Mouse (Mus musculus) limb, embryonic 10.5 days (tissue): ENCODE results near the gene Nrg4. TPM values are rescaled to one million over a fixed set of nuclear protein-coding genes. Genes with fewer than 3 reads are reported as not detected.

Source experiments
- DNase-seq: peaks from one replicate; pipeline ENCODE4 v3.0.0-alpha.2; 2017; ENCODE audit warnings: low spot score
- H3K27ac ChIP-seq: fragments of 300-500 bp; sonication (generic); 2 replicates; pipeline ENCODE4 v1.5.1; 2016; ENCODE audit warnings: mild to moderate bottlenecking
- H3K27me3 ChIP-seq: fragments of 300-500 bp; sonication (generic); 2 replicates; pipeline ENCODE4 v1.6.1; 2016; ENCODE audit warnings: low read depth, mild to moderate bottlenecking; ENCODE audit not compliant: poor library complexity, severe bottlenecking
- H3K36me3 ChIP-seq: fragments of 300-500 bp; sonication (generic); 2 replicates; pipeline ENCODE4 v1.6.1; 2016; ENCODE audit warnings: mild to moderate bottlenecking, moderate library complexity
- H3K4me1 ChIP-seq: fragments of 300-500 bp; sonication (generic); 2 replicates; pipeline ENCODE4 v1.6.1; 2016
- H3K4me3 ChIP-seq: fragments of 300-500 bp; sonication (generic); 2 replicates; pipeline ENCODE4 v1.5.1; 2016; ENCODE audit warnings: mild to moderate bottlenecking, moderate library complexity
- H3K9me3 ChIP-seq: fragments of 300-500 bp; sonication (generic); replicated peaks from 2 replicates; pipeline ENCODE4 v1.6.1; 2016; ENCODE audit warnings: mild to moderate bottlenecking
- WGBS: fragments of 180-500 bp; shearing (Covaris S2); methylation state at CpG from one replicate; pipeline ENCODE4 v1.1.7; 2016; 5-methylcytosine and 5-hydroxymethylcytosine counted together
- polyA plus RNA-seq: library from polyadenylated mRNA; unstranded; fragments of >200 nt; fragmentation: Nextera tagmentation; extraction: Ambion mirVana; gene quantifications from 2 replicates; pipeline ENCODE4 v1.2.1, GENCODE M21; 2016

The Nrg4 gene
- polyA plus RNA-seq, 1 experiment from 2014 or later: 1.4 TPM

DNA sequence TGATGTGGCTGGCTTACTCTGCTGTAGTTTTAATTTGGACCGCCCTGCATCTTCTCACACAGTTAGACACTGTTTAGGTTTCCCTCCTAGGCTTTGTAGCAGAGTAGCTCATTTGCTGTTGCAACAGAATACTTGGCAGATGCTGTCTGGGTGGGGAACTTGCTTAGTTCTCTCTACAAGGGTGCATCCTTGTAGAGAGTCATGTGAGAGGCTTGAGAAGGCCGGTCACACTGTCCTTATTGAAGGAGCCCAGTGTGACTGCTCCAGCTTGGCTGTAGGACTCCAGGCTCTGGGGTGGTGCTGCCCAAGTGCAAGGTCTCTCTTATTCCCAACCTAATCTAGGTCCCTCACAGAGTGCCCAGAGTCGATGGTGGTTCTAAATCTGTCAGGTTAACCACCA lies 109.3 kb downstream of the Nrg4 start:
- no peak overlapping the region for H3K27ac ChIP-seq
- peaks cover 96% of the 10 kb centered on the region for H3K36me3 ChIP-seq
- no peaks in the 10 kb centered on the region for H3K27me3 ChIP-seq
- no peaks in the 10 kb centered on the region for H3K9me3 ChIP-seq
- no peak overlapping the region for H3K4me3 ChIP-seq
- no peaks in the 10 kb centered on the region for H3K4me1 ChIP-seq
- WGBS: 96% methylated on average over 3 of the region's 3 CpGs
- DNase-seq: no peak

DNA sequence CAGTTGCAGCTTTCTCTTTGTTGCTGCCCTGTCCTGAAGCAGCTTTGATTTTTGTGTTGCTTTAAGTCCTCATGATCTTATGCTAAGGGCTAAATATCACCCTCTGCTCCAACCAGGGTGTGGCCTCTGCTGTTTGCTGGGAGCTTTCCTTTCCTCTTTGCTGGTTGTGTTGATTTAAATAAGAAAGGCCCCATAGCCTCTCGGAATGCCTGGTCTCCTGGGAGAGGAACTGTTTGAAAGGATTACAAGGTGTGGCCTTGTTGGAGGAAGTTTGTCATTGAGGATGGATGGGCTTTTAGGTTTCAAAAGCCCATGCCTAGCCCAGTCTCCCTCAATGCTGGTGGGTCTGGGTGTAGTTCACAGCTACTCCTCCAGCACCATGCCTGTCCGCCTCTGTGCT lies 110.6 kb downstream of the Nrg4 start:
- 91% methylated on average over 2 of the region's 2 CpGs for WGBS
- Histone ChIP-seq H3K4me1 (peaks cover 5% of the 10 kb centered on the region; the same call in 1 of the 2 replicates), H3K27me3 (no peaks in the 10 kb centered on the region), H3K27ac (no peak overlapping the region), H3K9me3 (no peaks in the 10 kb centered on the region), H3K36me3 (peaks cover 92% of the 10 kb centered on the region), H3K4me3 (no peak overlapping the region)
- DNase-seq: no peak

DNA sequence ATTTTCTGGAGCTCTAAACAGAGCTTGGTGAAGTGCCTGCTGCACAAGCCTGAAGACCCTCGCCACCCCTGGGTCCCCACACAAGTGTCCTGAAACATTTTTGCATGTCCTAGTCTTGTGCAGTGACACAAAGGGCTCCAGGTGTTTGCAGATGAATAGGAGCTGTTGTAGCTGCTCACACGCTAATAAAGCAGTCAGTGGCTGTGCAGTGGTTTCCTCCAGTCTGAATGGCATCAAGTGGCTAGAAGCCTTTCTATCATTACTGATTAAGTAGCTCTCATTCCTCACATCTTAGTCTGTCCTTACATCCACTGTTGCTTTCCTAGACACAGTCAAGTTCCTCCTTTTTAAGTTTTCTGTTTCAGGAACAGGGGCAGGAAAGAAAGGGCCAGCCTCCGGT lies 111.0 kb downstream of the Nrg4 start:
- DNase-seq: no peak
- peaks cover 90% of the 10 kb centered on the region for H3K36me3 ChIP-seq
- H3K9me3 ChIP-seq: no peaks in the 10 kb centered on the region
- H3K4me1 ChIP-seq: peaks cover 6% of the 10 kb centered on the region; the same call in 1 of the 2 replicates
- H3K27me3 ChIP-seq: no peaks in the 10 kb centered on the region
- H3K27ac ChIP-seq: no peak overlapping the region
- H3K4me3 ChIP-seq: no peak overlapping the region
- WGBS: 92% methylated on average over 3 of the region's 3 CpGs

DNA sequence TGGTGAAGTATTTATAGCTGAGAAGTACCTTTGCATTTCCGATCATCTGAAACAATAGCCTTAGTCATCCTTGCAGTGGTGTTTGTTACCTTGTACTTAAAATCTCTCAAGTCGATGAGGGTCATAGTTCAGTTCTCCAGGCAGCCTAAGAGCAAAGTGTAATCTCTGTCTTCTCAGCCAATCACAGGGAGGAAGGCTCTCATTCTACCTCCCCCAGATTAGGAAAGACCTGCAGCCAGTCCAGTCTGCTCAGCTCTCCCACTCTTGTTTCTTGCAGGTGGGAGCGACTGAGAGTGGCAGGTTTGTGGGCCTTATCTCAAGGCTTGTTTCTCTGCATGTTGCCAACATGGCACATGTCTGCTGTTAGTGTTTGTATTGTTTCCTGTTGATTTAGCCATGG lies 111.6 kb downstream of the Nrg4 start:
- Histone ChIP-seq H3K27ac (no peak overlapping the region), H3K27me3 (no peaks in the 10 kb centered on the region), H3K4me3 (no peak overlapping the region), H3K4me1 (peaks cover 10% of the 10 kb centered on the region), H3K9me3 (no peaks in the 10 kb centered on the region), H3K36me3 (peaks cover 84% of the 10 kb centered on the region)
- WGBS: 93% methylated on average over 3 of the region's 3 CpGs
- DNase-seq: no peak

DNA sequence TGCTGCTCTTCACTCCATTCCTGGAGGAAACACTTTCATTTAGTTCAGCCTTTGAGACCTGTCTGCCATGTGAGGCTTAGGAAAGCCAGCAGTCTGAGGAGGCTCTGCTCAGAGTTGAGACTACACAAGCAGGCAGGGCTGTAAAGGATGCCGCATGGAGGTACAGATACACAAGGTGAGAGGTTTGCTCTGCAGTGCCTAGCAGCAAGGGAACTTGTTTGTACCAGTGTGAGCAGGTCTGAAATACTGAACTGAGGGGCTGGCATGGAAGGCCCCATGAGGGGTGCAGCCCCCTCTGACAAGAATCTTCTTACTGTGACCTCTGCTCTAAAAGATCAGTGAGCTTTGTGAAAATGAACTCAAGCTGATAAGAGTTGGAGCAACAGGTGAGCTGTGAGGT lies 113.2 kb downstream of the Nrg4 start:
- H3K27me3 ChIP-seq: no peaks in the 10 kb centered on the region
- 93% methylated on average over 1 of the region's 1 CpGs for WGBS
- peaks cover 23% of the 10 kb centered on the region for H3K4me1 ChIP-seq
- H3K36me3 ChIP-seq: peaks cover 67% of the 10 kb centered on the region
- no peak overlapping the region for H3K4me3 ChIP-seq
- H3K27ac ChIP-seq: no peak overlapping the region
- DNase-seq: no peak
- H3K9me3 ChIP-seq: no peaks in the 10 kb centered on the region

DNA sequence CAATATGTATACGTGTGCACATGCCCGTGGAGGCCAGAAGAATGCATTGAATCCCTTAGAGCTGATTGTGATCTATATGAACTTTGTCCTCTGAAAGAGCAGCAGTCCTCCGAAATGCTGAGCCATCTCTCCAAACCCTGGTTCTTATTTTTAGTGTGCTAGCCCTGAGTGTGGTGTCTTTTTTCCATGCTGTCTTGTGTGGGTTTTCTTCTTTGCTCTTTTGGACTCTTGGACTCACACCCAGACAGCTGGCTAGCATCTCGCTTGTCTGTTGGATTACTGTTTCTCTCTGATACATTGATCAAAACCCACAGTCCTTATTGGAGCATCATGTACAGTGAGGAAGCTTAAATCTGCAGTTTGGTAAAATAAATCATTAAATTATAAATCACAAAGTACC lies 115.0 kb downstream of the Nrg4 start:
- H3K4me1 ChIP-seq: peaks cover 29% of the 10 kb centered on the region
- no peaks in the 10 kb centered on the region for H3K9me3 ChIP-seq
- 96% methylated on average over 4 of the region's 4 CpGs for WGBS
- no peak overlapping the region for H3K27ac ChIP-seq
- H3K36me3 ChIP-seq: peaks cover 49% of the 10 kb centered on the region
- H3K4me3 ChIP-seq: no peak overlapping the region
- no peaks in the 10 kb centered on the region for H3K27me3 ChIP-seq
- DNase-seq: no peak

DNA sequence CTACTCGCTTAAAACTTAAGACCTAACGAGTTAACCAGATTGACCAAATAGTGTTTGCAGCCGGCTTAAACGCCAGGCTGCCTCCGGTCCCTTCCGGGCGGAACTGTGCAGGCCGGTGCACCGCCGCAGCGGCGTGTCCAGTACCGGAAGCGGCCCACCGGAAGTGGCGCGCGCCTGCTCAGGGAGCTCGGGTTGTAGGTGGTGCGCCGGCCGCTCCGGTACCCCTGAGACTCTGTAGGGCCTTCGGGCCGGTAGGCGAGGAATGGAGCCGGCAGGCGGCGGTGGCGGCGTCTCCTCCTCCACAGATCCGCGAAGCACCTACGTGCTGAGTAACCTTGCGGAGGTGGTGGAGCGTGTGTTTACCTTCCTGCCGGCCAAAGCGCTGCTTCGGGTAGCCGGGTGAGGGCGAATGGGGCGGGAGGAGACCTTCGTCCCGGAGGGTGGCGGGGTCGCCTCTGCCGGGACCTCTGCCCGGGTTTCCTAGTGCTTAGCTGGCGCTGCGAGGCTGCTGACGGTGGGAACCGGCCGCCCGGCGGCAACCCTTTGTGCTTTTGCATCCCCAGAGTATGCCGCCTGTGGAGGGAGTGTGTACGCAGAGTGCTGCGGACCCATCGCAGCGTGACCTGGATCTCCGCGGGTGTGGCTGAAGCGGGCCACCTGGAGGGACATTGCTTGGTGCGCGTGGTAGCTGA lies 117.7 kb downstream of the Nrg4 start, which contains the start of gene Fbxo22:
TSS of gene Fbxo22 (plus strand) at position 136 of the 692 bp plus-strand sequence.
- Histone ChIP-seq H3K27me3 (no peaks in the 10 kb centered on the region), H3K4me1 (peaks cover 29% of the 10 kb centered on the region), H3K27ac (peak within 1 kb of the TSS; percentile 95), H3K9me3 (no peaks in the 10 kb centered on the region), H3K36me3 (peaks cover 38% of the 10 kb centered on the region), H3K4me3 (peak within 1 kb of the TSS; percentile 91)
- peak; percentile 96 for DNase-seq
- under 1% methylated on average over 65 of the region's 65 CpGs for WGBS

DNA sequence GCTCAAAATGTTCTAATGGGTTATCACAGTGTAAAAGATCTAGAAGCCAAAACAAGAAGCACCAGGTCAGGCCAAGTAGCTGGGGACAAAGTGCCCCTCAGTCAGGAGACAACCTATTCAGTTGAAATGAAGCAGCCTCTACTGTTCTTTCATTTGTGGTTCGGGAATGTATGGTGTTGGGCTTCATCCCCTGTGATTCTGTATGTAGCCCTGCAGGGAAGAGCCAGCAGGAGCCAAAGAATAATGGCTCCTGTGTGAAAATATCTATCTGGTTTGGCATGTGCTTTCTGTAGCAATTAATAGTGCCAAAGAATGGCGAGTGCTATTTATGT lies 118.2 kb downstream of the Nrg4 start:
- DNase-seq: no peak
- Histone ChIP-seq H3K4me1 (peaks cover 29% of the 10 kb centered on the region), H3K4me3 (peak overlapping the region; percentile 91), H3K9me3 (no peaks in the 10 kb centered on the region), H3K27me3 (no peaks in the 10 kb centered on the region), H3K36me3 (peaks cover 34% of the 10 kb centered on the region), H3K27ac (peak overlapping the region; percentile 95)
- WGBS: 4% methylated on average over 2 of the region's 2 CpGs

DNA sequence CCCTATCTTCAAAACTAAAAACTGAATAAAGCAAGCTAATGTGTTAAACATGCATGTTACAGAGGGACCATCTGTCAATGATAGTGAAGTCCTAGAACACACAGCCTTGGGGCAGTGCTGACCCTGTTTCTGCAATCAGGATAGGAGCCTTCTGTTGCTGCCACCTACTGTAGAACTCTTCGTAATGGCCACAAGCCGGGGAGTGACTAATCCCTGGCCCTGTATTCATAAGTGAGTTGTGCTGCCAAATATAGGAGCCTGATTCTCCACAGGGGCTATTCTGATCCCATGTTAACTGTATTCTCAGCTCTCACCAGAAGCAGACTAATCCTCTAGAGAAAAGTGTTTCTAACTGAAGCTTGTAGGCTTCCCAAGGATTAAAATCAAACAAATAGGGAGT lies 127.3 kb downstream of the Nrg4 start:
- H3K4me1 ChIP-seq: no peaks in the 10 kb centered on the region
- no peak overlapping the region for H3K27ac ChIP-seq
- no peak overlapping the region for H3K4me3 ChIP-seq
- H3K36me3 ChIP-seq: peaks cover 45% of the 10 kb centered on the region
- no peaks in the 10 kb centered on the region for H3K9me3 ChIP-seq
- no peaks in the 10 kb centered on the region for H3K27me3 ChIP-seq
- DNase-seq: no peak
- 93% methylated on average over 2 of the region's 2 CpGs for WGBS

DNA sequence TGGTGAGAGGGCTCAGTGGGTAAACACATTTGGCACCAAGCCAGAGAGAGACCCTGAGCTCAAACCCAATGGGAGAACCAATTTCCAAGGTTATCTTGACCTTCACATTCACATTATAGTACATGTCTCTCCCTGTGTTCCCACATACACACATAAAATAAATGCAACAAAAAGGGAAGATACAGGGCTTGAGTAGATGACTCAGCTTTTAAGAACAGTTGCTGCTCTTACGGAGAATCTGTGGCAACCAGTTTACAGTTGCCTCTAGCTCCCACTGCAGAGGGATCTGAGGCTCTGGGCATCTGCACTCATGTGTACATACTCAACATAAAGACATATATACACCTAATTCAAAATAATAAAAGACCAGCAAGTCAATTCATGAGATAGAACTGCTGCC lies 128.4 kb downstream of the Nrg4 start:
- no peak for DNase-seq
- peaks cover 45% of the 10 kb centered on the region for H3K36me3 ChIP-seq
- 95% methylated on average over 1 of the region's 1 CpGs for WGBS

DNA sequence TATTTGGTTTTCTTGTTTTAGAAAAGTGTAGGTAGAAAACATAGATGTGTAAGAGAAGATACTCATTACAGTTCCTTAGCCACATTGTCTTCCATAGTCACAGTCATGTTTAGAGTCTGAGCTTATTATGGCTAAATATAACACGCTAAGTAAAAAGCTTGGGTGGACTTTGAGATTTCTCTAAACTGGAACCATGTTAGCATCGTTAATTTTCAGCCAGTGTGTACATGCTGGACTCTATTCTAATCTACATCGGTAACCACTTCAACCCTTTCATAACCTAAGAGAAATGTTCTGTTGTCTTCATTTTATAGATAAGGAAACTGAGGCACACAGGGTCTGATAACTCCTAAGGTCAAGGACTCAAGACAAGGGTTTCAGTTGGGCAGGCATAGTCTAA lies 130.8 kb downstream of the Nrg4 start:
- whole genome bisulfite sequencing: 95% methylated on average over 3 of the region's 3 CpGs
- Histone ChIP-seq H3K4me3 (no peak overlapping the region), H3K4me1 (no peaks in the 10 kb centered on the region), H3K27ac (no peak overlapping the region), H3K27me3 (no peaks in the 10 kb centered on the region), H3K36me3 (peaks cover 45% of the 10 kb centered on the region), H3K9me3 (no peaks in the 10 kb centered on the region)
- DNase-seq: no peak

More for the DNA sequence above, 128.4 kb downstream of the Nrg4 start:
- Histone ChIP-seq H3K27ac (no peak overlapping the region), H3K9me3 (no peaks in the 10 kb centered on the region), H3K4me3 (no peak overlapping the region), H3K27me3 (no peaks in the 10 kb centered on the region), H3K4me1 (no peaks in the 10 kb centered on the region)

DNA sequence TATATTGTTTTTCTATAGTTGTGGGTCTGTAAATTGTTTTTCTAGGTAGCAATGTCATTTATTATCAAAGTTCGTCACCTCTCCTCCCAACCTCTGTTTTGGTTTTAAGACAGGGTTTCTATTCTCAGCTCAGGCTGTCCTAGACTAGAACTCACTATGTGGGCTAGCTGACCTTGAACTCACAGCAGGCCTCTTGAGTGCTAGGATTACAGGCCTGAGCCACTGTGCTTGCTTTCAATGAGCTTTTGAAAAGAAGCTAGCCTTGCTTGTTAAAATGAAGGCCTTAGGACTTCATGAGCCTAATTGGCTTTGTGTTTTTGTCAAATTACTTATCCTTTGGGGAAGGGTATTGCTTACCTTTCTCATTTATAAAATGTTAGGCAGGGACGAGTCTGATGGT lies 152.4 kb downstream of the Nrg4 start:
- H3K4me1 ChIP-seq: no peaks in the 10 kb centered on the region
- no peak overlapping the region for H3K4me3 ChIP-seq
- no peaks in the 10 kb centered on the region for H3K27me3 ChIP-seq
- H3K36me3 ChIP-seq: peaks cover 26% of the 10 kb centered on the region
- 89% methylated on average over 2 of the region's 2 CpGs for WGBS
- no peak for DNase-seq
- H3K9me3 ChIP-seq: no peaks in the 10 kb centered on the region
- H3K27ac ChIP-seq: no peak overlapping the region

DNA sequence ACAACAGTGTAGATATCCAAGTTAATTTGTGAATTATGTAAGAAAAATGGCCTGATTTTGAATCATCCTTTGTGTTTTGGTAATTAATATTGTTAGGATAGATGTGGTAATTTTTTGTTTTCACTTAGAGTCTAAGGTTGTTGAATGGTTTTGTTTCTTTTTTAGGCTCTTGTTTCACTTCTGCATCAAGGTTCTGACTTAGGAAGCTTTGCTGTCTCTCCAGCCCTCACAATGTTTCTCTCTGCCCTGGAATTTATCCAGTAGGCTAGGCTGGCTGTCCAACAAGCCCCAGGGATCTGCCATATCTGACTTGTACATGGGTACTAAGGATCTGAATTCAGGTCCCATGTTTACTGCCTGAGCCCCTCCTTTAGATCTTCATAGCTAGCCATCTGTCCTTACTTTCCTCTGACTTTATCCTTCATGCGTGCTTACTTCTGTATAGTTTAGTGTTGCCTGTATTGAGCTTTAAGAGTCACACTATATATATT lies 154.4 kb downstream of the Nrg4 start:
- Histone ChIP-seq H3K4me3 (no peak overlapping the region), H3K27ac (no peak overlapping the region), H3K9me3 (no peaks in the 10 kb centered on the region), H3K27me3 (no peaks in the 10 kb centered on the region), H3K36me3 (peaks cover 36% of the 10 kb centered on the region), H3K4me1 (no peaks in the 10 kb centered on the region)
- DNase-seq: no peak
- 94% methylated on average over 1 of the region's 1 CpGs for WGBS
